Mouse (Mus musculus) G1E (cell line): Measurements from ENCODE around the gene Wdr83os.

Experiments used
- CTCF ChIP-seq: IDR thresholded peaks from 2 replicates; pipeline ENCODE4 v1.5.1; 2012; ENCODE audit warnings: low read depth, low read length, inconsistent platforms, mixed read lengths
- TAL1 ChIP-seq: conservative IDR thresholded peaks from 2 replicates; pipeline ENCODE4 v1.6.1; 2012; ENCODE audit warnings: low read depth, low read length, inconsistent platforms, mixed read lengths

- TF ChIP-seq CTCF: no peak
- no peak for TF ChIP-seq TAL1
Observed at GRCm38 (mm10) chr8:85035165-85035727, 45.3 kb upstream of the Wdr83os start.
